Mouse (Mus musculus) T-cell, adult 2 months (primary cell): ENCODE data around the gene 1700013H16Rik.
"Not testable (repeated sequence)": the region's sequence is repeated elsewhere in the genome, so short reads cannot be mapped to it uniquely, and the experiment has no call there.

Experiments used
- DNase-seq: peaks from one replicate; pipeline ENCODE4 v3.0.0; 2022; ENCODE audit warnings: low spot score

1700013H16Rik gene

GRCm38 (mm10) chrX:53757736-53758135 lies at the start of gene 1700013H16Rik:
1700013H16Rik (minus strand) TSS chrX:53757831.
- DNase-seq = no peak

GRCm38 (mm10) chrX:53799074-53799473 lies 41.4 kb upstream of the 1700013H16Rik start:
- no peak for DNase-seq

- DNase-seq = not testable (repeated sequence)
Observed at GRCm38 (mm10) chrX:53797519-53797918, 39.9 kb upstream of the 1700013H16Rik start, which contains the start of gene Xlr. Xlr (minus strand) TSS chrX:53797706.

- DNase-seq = no peak
Observed at GRCm38 (mm10) chrX:53776276-53776675, 18.6 kb upstream of the 1700013H16Rik start, which contains the start of gene Zfp36l3. Zfp36l3 (minus strand) TSS chrX:53776394.

- DNase-seq = no peak
Observed at GRCm38 (mm10) chrX:53752851-53753250, 4.8 kb downstream of the 1700013H16Rik start.

GRCm38 (mm10) chrX:53728967-53729366 lies 28.7 kb downstream of the 1700013H16Rik start:
- DNase-seq = no peak

GRCm38 (mm10) chrX:53724596-53724995 lies 33.0 kb downstream of the 1700013H16Rik start, which contains the start of gene 4930502E18Rik:
4930502E18Rik (plus strand) TSS chrX:53724826.
- no peak for DNase-seq

- no peak for DNase-seq
Observed at GRCm38 (mm10) chrX:53716323-53717182, 41.1 kb downstream of the 1700013H16Rik start.

GRCm38 (mm10) chrX:53715942-53716322 lies 41.7 kb downstream of the 1700013H16Rik start:
- DNase-seq = no peak

GRCm38 (mm10) chrX:53702673-53703072 lies 55.0 kb downstream of the 1700013H16Rik start:
- no peak for DNase-seq

- no peak for DNase-seq
Observed at GRCm38 (mm10) chrX:53699225-53699624, 58.4 kb downstream of the 1700013H16Rik start.

- no peak for DNase-seq
Observed at GRCm38 (mm10) chrX:53694008-53694777, 63.4 kb downstream of the 1700013H16Rik start.

GRCm38 (mm10) chrX:53693141-53693540 lies 64.5 kb downstream of the 1700013H16Rik start:
- no peak for DNase-seq
